Mouse (Mus musculus) natural killer cell, adult 2 months (primary cell): ENCODE results near the gene Lrig1.
"Not testable (repeated sequence)": the region's sequence is repeated elsewhere in the genome, so short reads cannot be mapped to it uniquely, and the experiment has no call there.

Experiments used
- DNase-seq, 2 experiments: peaks; one replicate each; pipeline ENCODE4 v3.0.0; 2022; ENCODE audit warnings: low spot score in 2 of 2

The Lrig1 gene

DNA sequence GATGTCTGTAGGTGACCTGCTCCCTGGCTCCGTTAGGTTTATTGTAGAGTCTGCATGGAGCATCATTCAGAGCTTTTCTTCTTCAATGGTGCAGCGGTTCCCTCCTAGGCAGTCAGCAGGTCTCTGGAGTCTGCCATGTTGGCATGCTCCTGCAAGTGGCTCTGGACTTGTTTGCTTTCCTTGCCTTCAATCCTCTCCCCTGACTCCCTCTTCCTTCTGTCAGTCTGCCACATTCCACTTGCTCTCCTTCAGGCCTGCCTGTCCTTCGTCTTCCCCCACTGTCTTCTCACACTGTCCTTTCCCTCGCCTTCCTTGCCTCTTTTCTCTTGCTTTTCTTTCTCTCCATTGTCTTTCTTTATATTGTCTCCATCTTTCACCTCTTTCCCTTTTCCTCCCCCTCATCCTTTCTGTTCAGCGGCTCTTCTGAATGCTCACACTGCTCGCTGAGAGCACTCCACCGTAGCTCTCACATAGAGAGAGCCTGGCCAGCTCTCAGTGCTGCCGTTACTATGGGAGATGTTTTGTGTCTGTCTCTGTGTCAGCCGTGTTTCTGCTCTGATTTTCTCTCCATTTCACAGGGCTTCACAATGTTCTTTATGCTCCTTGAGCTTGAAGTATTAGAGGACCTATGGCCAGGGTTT, 124.3 kb downstream of the Lrig1 start:
- DNase-seq = no peak

GRCm38 (mm10) chr6:94568040-94568439, 131.9 kb downstream of the Lrig1 start:
- no peak for DNase-seq

DNA sequence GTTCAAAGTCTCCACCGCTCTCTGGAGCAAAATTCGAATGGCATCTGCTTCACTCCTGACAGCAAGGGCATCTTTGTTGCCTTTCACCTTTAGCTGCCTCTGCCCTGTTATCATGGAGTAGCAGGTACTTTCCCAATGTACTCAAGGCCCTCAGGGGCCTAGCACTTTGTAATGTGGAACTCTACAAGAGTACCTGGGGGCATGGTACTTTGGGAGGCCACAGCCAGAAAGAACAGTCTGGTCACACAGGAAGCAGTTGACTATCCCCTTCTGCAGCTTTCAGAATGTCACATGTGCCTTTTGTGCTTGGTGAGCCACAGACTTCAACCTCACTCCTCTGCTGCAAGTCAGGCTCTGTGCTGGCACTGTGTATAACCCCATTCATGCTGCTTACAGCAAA, 134.2 kb downstream of the Lrig1 start:
- no peak for DNase-seq

DNA sequence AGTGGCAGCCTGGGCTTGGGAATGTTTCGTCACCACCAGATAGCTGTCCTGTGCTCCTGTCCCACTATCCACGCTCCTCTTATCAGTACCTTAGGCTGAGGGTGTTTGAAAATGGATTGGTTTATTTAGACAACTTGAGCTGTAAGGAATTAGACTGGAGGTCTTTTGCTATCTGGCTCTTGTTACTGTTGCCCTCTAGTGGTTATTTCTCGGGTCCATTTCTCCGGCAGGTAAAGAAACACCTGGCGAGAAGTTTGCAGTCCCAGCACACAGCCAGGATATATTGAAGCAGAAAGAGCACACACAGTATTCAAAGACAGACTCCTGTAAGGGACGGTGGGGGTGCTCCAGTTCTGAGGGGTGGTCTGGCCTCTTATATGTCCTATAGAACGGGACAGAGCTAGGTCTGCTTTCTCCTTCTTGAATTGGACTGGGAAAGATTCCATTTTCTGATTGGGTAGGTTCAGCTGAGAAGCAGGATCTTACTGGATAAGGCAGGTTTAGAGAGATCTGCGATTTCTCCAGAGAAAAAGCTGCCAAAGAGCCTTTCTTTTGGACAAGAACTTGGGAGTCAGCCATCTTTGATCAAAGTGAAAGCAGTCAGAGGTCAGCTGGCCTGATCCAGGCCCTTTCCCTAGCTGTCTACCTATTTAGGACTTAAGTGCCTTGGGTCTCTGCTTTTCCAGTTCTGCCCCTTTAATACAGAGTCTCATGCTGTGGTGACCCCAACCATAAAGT, 136.6 kb downstream of the Lrig1 start:
- no peak for DNase-seq

GRCm38 (mm10) chr6:94561346-94561745, 138.6 kb downstream of the Lrig1 start:
- no peak for DNase-seq

GRCm38 (mm10) chr6:94560896-94561295, 139.1 kb downstream of the Lrig1 start:
- no peak for DNase-seq

GRCm38 (mm10) chr6:94558603-94559002, 141.4 kb downstream of the Lrig1 start:
- DNase-seq = not testable (repeated sequence)
